Comparison of ENCODE assay signal across 9 mouse cellular contexts in genomic region chr6:101251160-101251559, GRCm38 (mm10).
DNase-seq lines count a peak whose midpoint lies in the region; ATAC-seq and TF ChIP-seq lines count a peak whose summit lies in the region.
"Had no signal": no experiment of that assay in that cellular context is flagged by ENCODE, and none has a peak within 500 bp of the region (broad histone marks: within the 10 kb centered on the region; RNA-seq: fewer than 3 reads in every experiment).

No protein-coding gene starts in this region.

- H3K9me3 ChIP-seq in kidney, embryonic 14.5 days (ENCODE audit: control insufficient read depth, low read length), result no peaks in the 10 kb centered on the region
- H3K9me3 ChIP-seq in embryonic facial prominence, embryonic 11.5 days (replicated peaks; ENCODE audit: control insufficient read depth, low read length), result no peaks in the 10 kb centered on the region
- H3K9me3 ChIP-seq in kidney, postnatal 0 days (replicated peaks; ENCODE audit: low read length), result no peaks in the 10 kb centered on the region
- H3K9me3 ChIP-seq in midbrain, embryonic 16.5 days (replicated peaks; ENCODE audit: control insufficient read depth, low read length, poor library complexity, severe bottlenecking), result no peaks in the 10 kb centered on the region

- H3K4me2 ChIP-seq in kidney, embryonic 14.5 days (replicated peaks; ENCODE audit: low read depth, low read length), result no peak overlapping the region
- H3K4me2 ChIP-seq in embryonic facial prominence, embryonic 11.5 days (ENCODE audit: low read depth, low read length), result no peak overlapping the region
- no peak overlapping the region for H3K4me2 ChIP-seq in kidney, postnatal 0 days (ENCODE audit: low read length)
- no peak overlapping the region for H3K4me2 ChIP-seq in midbrain, embryonic 16.5 days (ENCODE audit: low read length)

- no peak overlapping the region for H3K9ac ChIP-seq in kidney, embryonic 14.5 days (ENCODE audit: low read depth, low read length)
- H3K9ac ChIP-seq in embryonic facial prominence, embryonic 11.5 days (replicated peaks; ENCODE audit: low read length), result no peak overlapping the region
- no peak overlapping the region for H3K9ac ChIP-seq in kidney, postnatal 0 days (ENCODE audit: low read depth, low read length)
- H3K9ac ChIP-seq in midbrain, embryonic 16.5 days (ENCODE audit: low read depth, low read length), result no peak overlapping the region

- no peak overlapping the region for H3K4me3 ChIP-seq in kidney, embryonic 14.5 days (ENCODE audit: low read length)
- no peak overlapping the region for H3K4me3 ChIP-seq in embryonic facial prominence, embryonic 11.5 days (ENCODE audit: low read depth, low read length)
- H3K4me3 ChIP-seq in kidney, postnatal 0 days (replicated peaks; ENCODE audit: low read depth, low read length), result no peak overlapping the region
- H3K4me3 ChIP-seq in midbrain, embryonic 16.5 days (ENCODE audit: low read depth, low read length), result no peak overlapping the region

- H3K27ac ChIP-seq in kidney, embryonic 14.5 days (ENCODE audit: low read depth, low read length), result no peak overlapping the region
- no peak overlapping the region; the same call in 1 of the 2 replicates for H3K27ac ChIP-seq in embryonic facial prominence, embryonic 11.5 days (replicated peaks; ENCODE audit: low read depth, low read length)
- no peak overlapping the region for H3K27ac ChIP-seq in kidney, postnatal 0 days
- no peak overlapping the region for H3K27ac ChIP-seq in midbrain, embryonic 16.5 days (ENCODE audit: low read length)

- TF ChIP-seq CTCF in kidney, postnatal 0 days (IDR thresholded peaks at IDR 0.05; ENCODE audit: low read depth), result no peak

- no peak for DNase-seq in kidney, adult 18-20 months
- DNase-seq in embryonic facial prominence, embryonic 11.5 days (ENCODE audit: low spot score), result peak; percentile 33
- DNase-seq in kidney, postnatal 0 days (ENCODE audit: low spot score), result peak; percentile 78
- no peak for DNase-seq in ovary, adult 18-20 months (ENCODE audit: low spot score)
- no peak for DNase-seq in frontal cortex, postnatal 14 days (ENCODE audit: low spot score in 2 of 2)
- no peak for DNase-seq in layer of hippocampus, postnatal 14 days (ENCODE audit: low spot score in 2 of 2)

- H3K4me1 ChIP-seq in kidney, embryonic 14.5 days (ENCODE audit: control insufficient read depth, insufficient read depth, low read length), result peaks cover 36% of the 10 kb centered on the region
- peaks cover 5% of the 10 kb centered on the region for H3K4me1 ChIP-seq in embryonic facial prominence, embryonic 11.5 days (ENCODE audit: control insufficient read depth, insufficient read depth, low read length)
- peaks cover 13% of the 10 kb centered on the region; the same call in 1 of the 2 replicates for H3K4me1 ChIP-seq in kidney, postnatal 0 days (replicated peaks; ENCODE audit: insufficient read depth, low read length)
- peaks cover 14% of the 10 kb centered on the region for H3K4me1 ChIP-seq in midbrain, embryonic 16.5 days (ENCODE audit: control insufficient read depth, insufficient read depth, low read length)

- 20% methylated on average over 5 of the region's 5 CpGs for WGBS in kidney, embryonic 14.5 days
- 23% methylated on average over 5 of the region's 5 CpGs for WGBS in embryonic facial prominence, embryonic 11.5 days
- WGBS in kidney, postnatal 0 days, result 35% methylated on average over 5 of the region's 5 CpGs
- WGBS in midbrain, embryonic 16.5 days, result 44% methylated on average over 5 of the region's 5 CpGs

- peak; percentile 79 for ATAC-seq in kidney, embryonic 14.5 days (ENCODE audit: low FRiP score, low TSS enrichment)
- ATAC-seq in embryonic facial prominence, embryonic 11.5 days (replicated peaks; ENCODE audit: insufficient number of reproducible peaks, low FRiP score, low TSS enrichment, low read depth), result no peak
- 0 out of 2 replicates have a peak, but pooled peaks have one; percentile 7 for ATAC-seq in kidney, postnatal 0 days (replicated peaks; ENCODE audit: low FRiP score, low read depth)
- ATAC-seq in midbrain, embryonic 16.5 days, result peak; percentile 53
- ATAC-seq: inflammation-experienced regulatory T-cells, adult 6 months had no signal

- H3K27me3 ChIP-seq in kidney, embryonic 14.5 days (ENCODE audit: control insufficient read depth, insufficient read depth, low read length), result no peaks in the 10 kb centered on the region
- no peaks in the 10 kb centered on the region for H3K27me3 ChIP-seq in embryonic facial prominence, embryonic 11.5 days (ENCODE audit: control insufficient read depth, insufficient read depth, low read length)
- H3K27me3 ChIP-seq in kidney, postnatal 0 days (ENCODE audit: insufficient read depth, low read length), result no peaks in the 10 kb centered on the region
- peaks cover 2% of the 10 kb centered on the region; the same call in 1 of the 2 replicates for H3K27me3 ChIP-seq in midbrain, embryonic 16.5 days (ENCODE audit: control insufficient read depth, insufficient read depth, low read depth, low read length)

- no peaks in the 10 kb centered on the region for H3K36me3 ChIP-seq in kidney, embryonic 14.5 days (ENCODE audit: control insufficient read depth, insufficient read depth, low read length)
- no peaks in the 10 kb centered on the region for H3K36me3 ChIP-seq in embryonic facial prominence, embryonic 11.5 days (replicated peaks; ENCODE audit: control insufficient read depth, insufficient read depth, low read depth, low read length)
- H3K36me3 ChIP-seq in kidney, postnatal 0 days (ENCODE audit: insufficient read depth, low read length), result no peaks in the 10 kb centered on the region
- no peaks in the 10 kb centered on the region for H3K36me3 ChIP-seq in midbrain, embryonic 16.5 days (ENCODE audit: control insufficient read depth, insufficient read depth, low read length)

Comparison
In these comparisons a context has a peak if more than half of its experiments do, and no peak if none do; other contexts are left out.
1. DNase-seq: peak in embryonic facial prominence, embryonic 11.5 days (single experiment) and kidney, postnatal 0 days (single experiment); none in kidney, adult 18-20 months (single experiment), ovary, adult 18-20 months (single experiment), frontal cortex, postnatal 14 days (0 of 2) and layer of hippocampus, postnatal 14 days (0 of 2).